Mouse (Mus musculus): ENCODE results near the gene Rfx7.

DNA sequence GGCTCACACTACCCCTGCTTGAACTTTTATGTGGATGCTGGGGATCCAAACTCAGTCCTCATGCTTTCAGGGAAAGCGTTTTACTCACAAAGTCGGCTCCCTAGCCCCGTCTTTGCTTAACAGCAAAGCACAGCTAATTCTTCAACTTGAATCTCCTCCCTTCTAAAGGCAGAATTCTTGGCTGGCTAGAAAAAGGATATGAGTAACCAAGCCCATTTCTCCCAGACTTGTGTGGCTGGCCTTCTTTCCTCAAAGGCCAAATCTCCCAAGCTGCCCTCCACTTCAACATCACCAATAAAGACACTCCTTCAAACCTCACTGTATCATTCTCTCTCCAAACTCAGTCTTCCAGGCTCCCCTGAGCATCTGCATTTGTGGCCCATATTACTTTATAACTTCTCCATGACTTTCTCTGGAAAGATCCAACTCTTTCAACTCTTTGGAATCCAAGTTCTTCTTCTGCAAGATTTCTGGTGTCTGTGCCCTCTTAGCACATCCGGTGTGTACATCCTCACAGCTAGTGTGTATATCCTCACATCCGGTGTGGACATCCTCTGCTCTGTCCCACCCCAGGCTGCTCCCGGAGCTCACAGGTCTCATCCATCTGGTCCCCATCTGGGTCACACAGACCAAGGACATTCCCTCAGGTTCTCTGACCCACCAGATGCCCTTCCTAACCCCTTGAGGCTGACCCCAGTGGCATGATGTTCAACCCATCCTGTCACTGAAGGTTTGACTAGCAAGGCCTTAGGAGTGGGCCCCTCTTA lies 111.8 kb downstream of the Rfx7 start:
- TF ChIP-seq CTCF (IDR thresholded peaks at IDR 0.05; ENCODE audit: low read depth, low read length) (no peak), POLR2A (IDR thresholded peaks at IDR 0.05; ENCODE audit: insufficient read depth, low read length) (no peak), EP300 (IDR thresholded peaks at IDR 0.05; ENCODE audit: insufficient read depth, low read depth, low read length) (no peak)
